Mouse (Mus musculus): ENCODE data around the gene Dmgdh. TPM values are rescaled to one million over a fixed set of nuclear protein-coding genes. Genes with fewer than 3 reads are reported as not detected.

The Dmgdh gene
- polyA plus RNA-seq, 3 experiments from 2014 or later = not detected

DNA sequence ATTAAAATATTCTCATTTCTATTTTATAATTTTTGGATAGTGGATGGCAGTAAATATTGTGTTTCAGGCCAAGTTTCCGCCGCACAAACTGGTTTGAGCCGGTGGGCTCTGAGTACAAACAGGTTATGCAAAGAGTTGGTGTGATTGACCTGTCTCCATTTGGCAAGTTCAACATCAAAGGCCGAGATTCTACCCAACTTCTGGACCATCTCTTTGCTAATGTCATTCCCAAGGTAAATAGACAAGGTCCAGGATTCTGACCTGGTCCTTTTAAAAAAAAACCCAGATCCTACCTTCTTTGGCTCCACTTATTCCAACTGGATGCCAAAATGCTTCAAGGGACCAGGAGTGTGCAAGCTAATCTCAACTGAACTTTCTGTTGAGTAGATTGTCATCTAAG, 37.0 kb downstream of the Dmgdh start:
- no peak for ATAC-seq

DNA sequence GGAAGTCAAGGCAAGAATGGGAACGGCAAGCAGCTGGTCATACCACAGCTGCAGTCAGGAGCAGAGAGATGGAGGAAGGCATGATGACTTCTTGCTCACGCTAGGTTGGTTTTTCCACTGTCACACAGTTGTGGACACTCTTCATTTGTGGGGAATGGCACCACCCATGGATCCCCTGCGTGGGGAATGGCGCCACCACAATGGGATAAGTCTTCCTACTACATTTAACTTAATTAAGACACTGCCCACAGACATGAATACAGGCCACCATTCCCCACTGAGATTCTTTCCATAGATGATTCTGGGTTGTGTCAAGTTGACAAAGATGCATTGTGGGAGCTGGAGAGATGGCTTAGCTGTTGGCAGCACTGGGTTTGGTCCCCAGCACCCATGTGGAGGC, 38.1 kb downstream of the Dmgdh start:
- ATAC-seq = no peak

DNA sequence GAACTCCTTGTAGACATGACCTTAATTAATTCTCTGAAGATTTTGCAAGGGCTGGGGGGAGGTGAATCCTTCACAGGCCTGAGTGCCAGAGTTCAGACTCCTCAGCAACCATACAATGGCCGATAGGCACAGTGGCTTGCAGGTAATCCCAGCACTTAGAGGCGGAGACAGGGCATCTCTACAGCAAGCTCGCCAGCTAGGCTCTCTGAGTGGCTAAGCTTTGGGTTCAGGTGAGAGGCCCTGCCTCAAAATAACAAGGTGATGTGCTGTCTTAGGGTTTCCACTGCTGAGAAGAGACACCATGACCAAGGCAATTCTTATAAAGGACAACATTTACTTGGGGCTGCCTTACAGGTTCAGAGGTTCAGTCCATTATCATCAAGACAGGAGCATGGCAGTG, 39.6 kb downstream of the Dmgdh start:
- no peak for ATAC-seq

DNA sequence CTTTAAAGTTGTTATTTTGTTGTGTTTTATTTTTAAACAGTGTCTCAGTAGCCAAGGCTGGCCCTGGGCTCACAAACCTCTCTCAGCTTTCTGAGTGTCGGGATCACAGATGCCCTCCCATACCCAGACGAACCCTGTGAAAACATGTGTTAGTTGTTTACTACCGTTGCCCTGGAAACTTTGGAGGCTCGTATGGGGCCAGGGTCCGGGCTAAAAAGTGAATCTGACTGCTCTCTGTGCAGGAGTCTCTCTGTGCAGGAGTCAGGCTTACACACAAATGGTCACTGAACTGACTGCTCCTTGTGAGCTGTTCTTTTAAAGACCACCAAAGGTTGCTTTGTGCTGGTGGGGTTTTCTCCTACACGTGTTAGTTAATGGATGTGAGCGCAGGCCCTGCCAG, 42.9 kb downstream of the Dmgdh start:
- ATAC-seq = no peak

DNA sequence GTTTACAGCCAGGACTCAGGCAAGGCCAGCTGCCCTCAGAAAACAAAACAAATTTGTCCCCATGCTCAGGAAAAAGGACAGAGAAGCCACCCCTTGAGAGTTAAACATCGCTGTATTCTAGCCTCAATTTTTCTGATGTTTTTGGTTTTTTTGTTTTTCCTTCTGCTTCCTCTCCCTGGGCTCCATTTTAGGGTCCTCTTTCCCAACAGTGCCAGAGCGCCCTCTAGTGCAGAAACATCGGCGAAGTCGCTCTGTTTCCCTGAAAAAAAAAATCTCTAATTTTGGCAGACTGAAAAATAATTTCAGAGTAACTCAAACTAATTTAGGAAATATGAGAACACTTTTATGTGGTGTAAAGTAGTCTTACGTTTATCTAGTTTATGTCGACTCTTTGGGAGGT, 44.7 kb downstream of the Dmgdh start:
- ATAC-seq = no peak

DNA sequence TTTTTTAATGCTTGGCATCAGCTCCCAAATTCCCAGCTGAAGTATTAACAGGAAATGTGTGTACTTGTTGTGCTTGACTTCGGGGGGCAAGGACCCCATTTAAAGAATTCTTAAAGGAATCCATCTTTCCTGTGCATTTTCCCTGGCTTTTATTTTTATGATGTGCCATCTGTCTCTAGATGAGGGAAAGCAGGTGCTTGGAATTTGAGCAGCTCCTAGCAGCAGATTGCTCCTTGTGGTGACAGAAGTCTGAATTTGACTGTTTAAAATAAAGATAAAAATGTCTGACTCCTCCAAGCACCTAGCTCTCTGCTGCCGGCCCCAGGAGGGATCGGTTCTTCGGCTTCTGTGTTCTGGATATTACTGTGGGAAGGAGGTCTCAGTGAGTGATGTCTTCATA, 47.7 kb downstream of the Dmgdh start:
- no peak for ATAC-seq

DNA sequence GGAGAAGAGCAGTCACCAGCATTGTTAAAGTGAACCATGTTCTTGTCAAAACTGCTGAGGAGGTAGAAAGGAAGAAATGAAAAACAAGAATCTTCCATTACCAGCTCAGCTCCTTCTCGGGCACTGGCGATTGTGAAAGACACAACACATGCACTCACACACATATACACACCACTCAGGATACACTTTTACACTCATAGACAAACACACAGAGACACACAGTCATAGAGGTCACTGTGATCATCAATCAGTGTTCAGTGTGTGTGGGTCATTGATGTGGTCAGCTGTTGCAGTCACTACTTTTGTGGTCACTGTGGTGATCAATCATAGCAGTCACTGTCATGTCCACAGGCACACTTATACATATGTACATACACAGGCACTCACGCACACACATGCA, 49.2 kb downstream of the Dmgdh start:
- ATAC-seq = no peak

DNA sequence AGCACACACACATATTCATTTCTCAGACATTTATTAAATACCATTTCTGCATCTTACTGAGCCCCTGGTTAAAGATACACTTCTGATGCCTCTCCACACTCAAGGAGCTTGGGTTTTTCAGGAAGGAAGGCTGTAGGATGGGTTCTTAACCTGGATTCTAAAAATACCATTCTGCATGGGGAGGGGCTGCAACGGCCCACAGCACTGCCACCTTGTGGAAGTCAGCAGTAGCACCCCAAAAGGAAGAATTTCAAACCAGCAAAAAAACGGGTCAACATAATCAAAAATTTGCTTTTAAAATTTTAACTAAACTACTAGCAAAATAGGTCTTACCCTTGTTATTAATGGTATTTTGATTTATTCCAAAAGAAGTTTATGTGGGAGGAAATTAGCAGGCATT, 50.0 kb downstream of the Dmgdh start:
- peak; percentile 71 for ATAC-seq

DNA sequence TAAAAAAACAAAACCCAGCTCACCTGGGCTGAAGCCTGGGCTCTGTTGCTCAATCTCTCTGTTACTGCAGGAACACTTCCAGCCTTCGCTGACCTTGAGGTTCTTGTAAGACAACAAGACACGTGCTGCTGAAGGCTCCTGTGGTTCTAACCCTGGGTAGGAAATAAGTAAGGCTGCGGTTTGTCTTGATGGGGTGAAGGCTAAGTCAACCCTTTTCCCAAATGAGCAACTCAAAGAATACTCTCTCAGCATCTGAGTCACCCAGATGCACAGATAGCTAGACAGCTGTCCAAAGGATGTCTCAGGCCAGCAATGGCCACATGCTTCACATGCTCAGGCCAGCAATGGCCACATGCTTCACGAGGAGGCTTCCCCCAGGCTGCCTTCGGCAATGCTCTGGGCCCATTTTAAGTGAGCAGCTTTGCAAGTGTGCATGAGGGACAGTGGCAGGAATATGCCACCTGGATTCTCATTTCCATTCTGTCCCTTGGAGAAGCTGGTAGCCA, 61.0 kb downstream of the Dmgdh start:
- ATAC-seq = no peak

DNA sequence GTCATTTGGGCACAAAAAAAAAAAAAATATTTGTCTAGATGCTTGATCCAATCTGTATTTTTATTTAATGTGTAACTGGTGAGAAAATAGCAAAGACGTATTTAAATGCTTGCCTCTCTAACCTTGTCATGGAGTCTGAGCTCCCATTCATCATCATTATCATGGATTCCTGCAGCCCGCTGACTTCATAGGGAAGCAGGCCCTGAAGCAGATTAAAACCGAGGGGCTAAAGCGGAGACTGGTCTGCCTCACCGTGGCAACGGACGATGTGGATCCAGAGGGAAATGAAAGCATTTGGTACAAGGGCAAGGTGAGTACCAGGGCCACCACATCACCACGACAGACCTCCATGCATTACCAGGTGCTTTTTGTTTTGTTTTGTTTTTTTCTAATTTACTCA, 69.9 kb downstream of the Dmgdh start:
- no peak for ATAC-seq

DNA sequence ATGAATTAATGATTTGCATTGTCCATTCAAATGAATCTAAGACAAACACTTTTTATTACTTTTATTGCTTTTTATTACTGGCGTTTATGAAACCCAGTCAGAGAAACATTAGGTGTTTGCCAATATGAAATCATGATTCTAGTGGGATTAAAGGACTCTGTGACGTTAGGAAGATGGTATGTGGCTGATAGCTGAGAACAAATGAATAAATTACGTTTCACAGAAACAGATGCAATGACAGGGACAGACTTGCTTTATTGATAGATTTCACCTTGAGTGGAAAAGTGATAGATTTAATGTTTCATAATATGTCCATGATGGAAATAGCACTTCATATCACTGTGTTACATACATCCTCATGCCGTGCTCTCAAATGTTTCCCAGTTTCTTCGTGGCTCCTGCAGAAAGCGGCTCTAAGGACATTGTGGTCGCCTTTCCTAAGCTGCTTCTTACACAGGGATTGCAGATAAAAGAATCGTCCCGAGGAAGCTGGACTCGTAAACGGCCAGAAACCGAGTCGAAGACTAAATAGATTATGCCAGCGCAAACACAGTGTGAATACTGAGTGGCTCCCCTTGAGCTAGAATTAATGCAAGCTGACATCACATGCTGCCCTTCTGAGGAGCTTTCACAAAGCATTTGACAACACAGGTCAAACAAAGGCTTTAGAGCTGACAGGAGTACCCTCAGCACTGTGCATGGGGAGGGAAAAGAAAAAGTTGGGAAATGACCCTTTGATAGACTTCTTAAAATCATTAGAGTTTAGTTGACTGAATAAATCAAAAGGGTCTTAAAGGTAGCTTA, 78.6 kb downstream of the Dmgdh start:
- no peak for ATAC-seq

DNA sequence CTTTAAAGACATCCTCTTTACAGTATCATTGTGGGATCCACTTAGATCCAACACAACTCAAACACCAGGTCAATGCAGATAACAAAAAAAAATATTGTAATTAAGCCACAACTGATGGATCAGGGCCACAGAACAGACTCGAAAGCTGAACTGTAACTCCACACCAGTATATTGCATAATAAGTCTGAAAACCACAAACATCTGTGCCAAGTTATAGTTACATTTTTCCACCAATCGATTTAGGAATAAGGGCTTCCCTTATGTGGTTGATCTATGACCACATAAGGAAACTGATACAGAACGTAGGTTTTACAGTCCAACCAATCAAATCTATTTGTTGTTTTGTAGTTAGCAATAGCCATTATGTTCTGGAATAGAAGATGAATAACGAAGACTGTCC, 80.9 kb downstream of the Dmgdh start:
- ATAC-seq = no peak

DNA sequence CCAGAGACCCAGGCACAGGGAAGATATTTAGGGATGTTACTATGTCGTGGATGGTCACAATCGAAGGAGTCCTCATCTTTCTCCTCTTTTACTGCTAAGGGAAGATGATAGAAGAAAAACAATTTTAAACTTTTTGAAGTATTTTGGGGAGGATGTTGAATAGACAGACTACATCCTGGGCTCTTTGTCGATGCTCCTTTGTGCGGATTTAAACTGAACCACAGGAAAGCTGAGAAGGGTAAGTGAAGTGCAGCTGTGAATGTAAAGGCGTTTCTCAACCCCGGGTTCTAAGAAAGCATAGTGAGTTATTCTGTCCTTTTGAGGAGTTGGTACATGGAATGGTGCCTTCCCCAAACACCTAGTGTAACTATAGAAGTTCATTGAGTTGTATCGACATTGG, 82.4 kb downstream of the Dmgdh start:
- peak; percentile 61 for ATAC-seq

DNA sequence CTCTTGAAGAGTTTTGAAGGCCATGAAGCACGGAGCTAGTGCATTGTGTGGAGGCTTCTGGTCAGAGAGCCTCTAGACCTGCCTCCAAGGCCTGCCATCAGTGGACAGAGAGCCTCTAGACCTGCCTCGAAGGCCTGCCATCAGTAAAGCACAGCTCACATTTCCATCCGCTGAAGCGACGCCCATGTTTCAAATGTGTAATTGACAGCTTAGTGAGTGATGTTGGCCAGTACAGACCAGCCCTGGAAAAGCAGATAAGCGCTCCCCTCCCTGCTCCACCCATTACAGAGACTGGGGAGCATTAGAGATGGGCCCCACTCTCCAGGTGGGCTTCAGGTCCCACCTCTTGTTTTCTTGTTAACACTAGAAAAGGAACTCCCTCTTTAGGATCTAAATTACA, 83.3 kb downstream of the Dmgdh start:
- no peak for ATAC-seq

DNA sequence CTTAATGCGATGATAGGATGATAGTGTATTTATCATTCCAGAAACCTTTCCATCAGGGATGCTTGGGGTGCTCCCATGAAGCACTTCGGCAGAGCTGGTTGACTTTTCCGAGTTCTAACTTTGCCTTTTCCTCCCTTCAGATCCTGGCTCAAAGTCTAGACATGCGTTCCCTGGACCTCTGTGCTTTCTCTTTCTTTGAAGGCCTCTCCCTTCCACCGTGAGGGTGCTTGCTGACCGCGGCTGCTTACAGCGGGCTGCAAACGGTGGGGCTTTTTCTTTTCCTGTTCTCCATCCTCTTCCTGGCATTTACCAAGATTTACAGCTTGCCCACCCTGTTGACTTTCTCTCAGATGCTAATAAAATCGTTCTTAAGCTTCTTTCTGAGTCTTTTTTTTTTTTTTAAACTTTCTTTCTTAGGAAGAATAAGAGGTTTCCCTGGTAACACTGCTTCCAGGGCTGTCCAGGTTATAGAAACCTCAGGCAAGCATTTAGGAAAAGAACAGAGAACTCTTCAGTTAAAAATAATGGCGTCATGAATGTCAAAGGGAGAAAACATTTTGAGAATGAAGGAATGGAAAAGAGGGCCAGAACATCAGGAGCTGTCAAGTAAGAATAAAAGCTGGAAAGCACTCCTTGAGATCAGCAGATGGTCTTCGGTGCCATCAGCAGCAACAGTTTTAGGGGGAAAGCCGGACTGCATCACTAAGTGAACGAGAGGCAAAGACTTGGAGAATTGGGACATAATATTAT, 84.1 kb downstream of the Dmgdh start:
- no peak for ATAC-seq

DNA sequence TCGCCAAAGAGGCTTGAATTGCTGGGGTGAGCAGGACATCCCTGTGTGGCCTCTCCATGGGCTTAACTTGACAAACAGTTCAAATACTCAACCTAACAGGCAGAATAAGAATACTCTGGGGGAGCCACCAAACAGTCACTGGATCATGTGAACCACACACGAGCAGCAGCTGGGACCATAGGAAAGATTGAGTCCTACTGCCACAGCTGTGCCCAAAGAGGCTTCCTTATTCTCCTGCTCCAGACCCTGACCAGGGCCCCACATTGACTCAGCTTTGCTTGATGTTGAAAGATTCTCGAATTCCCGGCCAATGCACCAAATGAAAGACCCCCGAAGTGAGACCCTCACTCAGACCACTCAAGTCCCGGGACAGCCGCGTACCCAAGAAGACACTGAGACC, 87.6 kb downstream of the Dmgdh start:
- ATAC-seq = no peak

DNA sequence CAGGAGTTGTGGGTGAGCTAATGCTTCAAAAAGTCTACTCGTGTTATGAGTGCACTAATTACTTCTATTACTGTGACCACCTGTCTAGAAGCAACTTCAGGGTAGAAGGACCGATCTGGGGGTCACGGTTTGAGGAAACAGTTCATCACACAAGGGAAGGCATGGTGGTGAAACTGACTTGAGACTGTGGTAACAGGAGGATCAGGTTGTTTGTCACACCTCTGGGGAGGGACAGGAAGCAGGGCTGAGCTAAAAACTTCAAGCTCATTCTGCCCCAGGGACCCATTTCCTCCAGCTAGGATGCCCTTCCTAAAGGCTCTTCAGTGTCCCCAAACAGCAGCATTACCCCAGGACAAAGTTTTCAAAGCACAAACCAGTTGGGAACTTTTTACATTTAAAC, 88.6 kb downstream of the Dmgdh start:
- ATAC-seq = peak; percentile 92

DNA sequence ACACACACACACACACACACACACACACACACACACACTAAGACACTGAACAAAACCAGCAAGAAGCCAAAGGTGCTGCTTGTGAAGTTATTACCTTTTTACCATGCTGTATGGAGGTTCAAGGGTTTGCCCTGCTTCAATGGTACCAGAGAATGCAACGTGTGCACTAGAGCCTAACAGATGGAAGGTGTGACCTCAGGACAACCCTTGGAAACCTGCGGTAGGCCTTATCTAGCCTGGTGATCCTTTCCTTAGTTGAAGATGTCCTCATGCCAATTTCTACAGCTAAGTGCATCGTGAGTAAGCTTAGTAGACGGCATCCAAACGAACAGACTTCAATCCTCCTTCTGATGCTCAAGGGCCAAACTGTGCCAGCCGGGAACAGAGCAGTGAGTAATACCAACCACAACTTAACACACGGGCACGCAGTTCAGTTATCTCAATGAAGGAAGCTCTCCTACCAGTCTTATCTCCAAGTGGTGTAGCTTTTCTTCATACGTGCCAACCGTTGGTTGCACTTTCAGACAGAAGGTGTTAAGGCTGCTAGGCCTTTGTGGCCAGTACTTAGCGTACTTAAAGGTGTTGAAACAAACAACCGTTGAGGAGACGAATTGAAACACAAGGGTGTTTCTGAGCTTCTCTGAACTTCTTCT, 90.2 kb downstream of the Dmgdh start:
- no peak for ATAC-seq

DNA sequence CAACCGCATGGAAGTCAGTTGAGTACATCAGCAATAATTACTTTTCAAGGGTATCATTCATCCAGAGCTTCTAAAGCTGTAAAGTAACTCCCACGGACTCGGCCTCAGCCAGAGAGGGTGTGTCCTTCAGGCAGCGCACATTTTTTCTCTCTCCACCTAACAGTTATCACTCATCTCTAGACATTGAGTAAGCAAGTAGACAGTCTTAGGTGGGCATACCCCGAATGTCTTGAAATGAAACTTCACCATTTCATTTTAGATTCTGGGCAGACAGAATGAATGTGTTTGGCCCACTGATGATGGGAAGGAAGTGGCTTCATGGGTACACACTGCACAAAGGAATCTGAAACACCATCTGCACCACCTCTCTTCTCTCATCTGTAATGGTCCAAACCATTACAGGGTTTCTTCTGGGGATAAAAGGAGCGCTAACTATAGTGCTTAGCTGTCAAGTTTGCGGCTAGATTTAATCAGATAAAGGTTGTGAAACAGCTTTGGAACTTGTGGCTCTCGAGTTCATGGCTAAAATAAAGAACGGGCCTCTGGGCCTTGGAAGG, 96.9 kb downstream of the Dmgdh start:
- ATAC-seq = peak; percentile 69

DNA sequence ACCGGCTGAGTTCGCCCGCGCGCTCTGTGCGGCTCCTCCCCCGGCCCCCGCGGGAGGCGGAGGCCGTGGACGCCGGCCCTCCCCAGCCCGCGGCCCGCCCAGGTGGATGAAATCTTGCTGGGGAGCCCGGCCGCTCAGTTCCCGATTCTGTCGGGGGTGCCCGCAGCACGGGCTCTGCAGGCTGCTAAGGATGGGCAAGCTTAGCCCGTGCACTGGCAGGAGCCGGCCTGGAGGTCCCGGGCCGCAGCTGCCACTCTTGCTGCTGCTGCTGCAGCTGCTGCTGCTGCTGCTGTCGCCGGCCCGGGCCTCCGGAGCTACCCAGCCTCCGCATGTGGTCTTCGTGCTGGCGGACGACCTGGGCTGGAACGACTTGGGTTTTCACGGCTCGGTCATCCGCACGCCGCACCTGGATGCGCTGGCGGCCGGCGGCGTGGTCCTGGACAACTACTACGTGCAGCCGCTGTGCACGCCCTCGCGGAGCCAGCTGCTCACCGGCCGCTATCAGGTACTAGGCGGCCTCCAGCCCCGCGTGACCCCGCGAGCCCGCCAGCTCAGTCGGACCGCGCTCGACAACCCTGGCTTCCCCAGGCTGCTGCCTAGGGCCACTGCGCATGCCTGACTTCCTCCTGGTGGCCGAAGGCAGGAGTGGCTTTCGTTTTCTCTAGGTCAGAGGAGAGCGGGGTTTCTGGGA, 97.5 kb downstream of the Dmgdh start, which contains the start of gene Arsb:
Arsb (plus strand) TSS at position 43 of the 691 bp plus-strand sequence.
- ATAC-seq = peak; percentile 80

DNA sequence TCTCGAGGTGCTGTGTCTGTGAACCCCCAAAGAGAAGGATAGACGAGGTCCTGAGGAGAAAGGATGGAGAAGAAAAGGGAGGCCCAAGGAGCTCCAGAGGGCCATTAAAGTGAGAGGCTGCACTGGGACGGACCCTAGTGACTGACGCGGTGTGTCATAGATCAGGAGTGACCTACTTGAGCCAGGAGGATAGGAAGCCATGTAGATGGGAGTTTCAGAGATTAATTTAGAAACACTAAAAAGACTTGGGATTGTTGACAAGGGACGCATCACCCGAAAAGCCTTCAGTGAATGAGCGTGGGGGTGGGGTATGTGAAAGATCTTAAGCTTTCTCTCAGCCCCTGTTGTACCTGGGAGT, 98.0 kb downstream of the Dmgdh start:
- ATAC-seq = peak; percentile 4

DNA sequence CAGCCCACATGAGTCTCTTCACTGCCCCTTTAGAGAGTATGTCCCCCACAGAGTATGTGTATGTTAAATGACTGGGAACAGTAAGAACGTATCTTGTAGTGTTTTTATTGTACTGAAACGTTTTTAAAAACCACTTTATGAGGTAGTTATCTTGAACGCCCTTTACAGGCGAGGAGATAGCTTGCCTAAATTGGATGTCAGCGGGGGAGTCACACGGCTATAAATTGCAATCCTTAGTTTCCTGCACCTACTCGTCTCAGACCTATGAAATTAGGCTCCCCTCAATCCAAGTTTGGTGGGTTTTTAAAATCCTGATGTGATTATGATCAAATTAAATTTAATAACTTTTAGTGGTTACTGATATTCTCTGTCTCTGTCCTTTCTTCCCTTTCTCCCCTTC, 98.6 kb downstream of the Dmgdh start:
- ATAC-seq = no peak
